Mouse (Mus musculus) right cerebral cortex, adult 2 months (tissue): ENCODE measurements at regions not wholly inside any gene's neighbourhood (a gene's known extent, or its start where the extent isn't known, plus 50 kb on each side); places are given as distances from the start of the nearest gene placed in this dataset.
"Not testable (repeated sequence)": the region's sequence is repeated elsewhere in the genome, so short reads cannot be mapped to it uniquely, and the experiment has no call there.

Source experiments
- DNase-seq, 2 experiments: peaks; one replicate each; pipeline ENCODE4 v3.0.0; 2021 to 2022; ENCODE audit warnings: low spot score in 2 of 2

GRCm38 (mm10) chr9:76407549-76407948 lies 83.9 kb upstream of the Hcrtr2 start:
- DNase-seq, result no peak

GRCm38 (mm10) chr9:76401897-76402670 lies 78.4 kb upstream of the Hcrtr2 start:
- DNase-seq, result not testable (repeated sequence)

GRCm38 (mm10) chr9:76400900-76401299 lies 77.2 kb upstream of the Hcrtr2 start:
- no peak for DNase-seq

- no peak for DNase-seq
Observed at GRCm38 (mm10) chr9:76393763-76394162, 70.1 kb upstream of the Hcrtr2 start.

- peak; percentile 2 to 26 for DNase-seq
Observed at GRCm38 (mm10) chr9:76390839-76391238, 67.2 kb upstream of the Hcrtr2 start.
